Mouse (Mus musculus) splenic B cell, adult 2 months (primary cell): ENCODE data around the gene Apln.

Source experiments
- DNase-seq: peaks from one replicate; pipeline ENCODE4 v3.0.0-alpha.2; 2011; ENCODE audit warnings: low read depth, low spot score
- H3K27me3 ChIP-seq: 2 replicates; pipeline ENCODE4 v1.6.1; 2012; ENCODE audit warnings: mild to moderate bottlenecking, low read length, moderate library complexity, mixed read lengths; ENCODE audit not compliant: control insufficient read depth, poor library complexity, insufficient read depth, severe bottlenecking
- H3K36me3 ChIP-seq: 2 replicates; pipeline ENCODE4 v1.6.1; 2012; ENCODE audit warnings: mild to moderate bottlenecking, low read length, moderate library complexity, mixed read lengths; ENCODE audit not compliant: control insufficient read depth, poor library complexity, insufficient read depth, severe bottlenecking

Gene Apln

GRCm38 (mm10) chrX:48040379-48040778 is 5.7 kb upstream of the Apln start:
- Histone ChIP-seq H3K36me3 (no peaks in the 10 kb centered on the region), H3K27me3 (no peaks in the 10 kb centered on the region)
- DNase-seq, result no peak

- Histone ChIP-seq H3K27me3 (no peaks in the 10 kb centered on the region), H3K36me3 (no peaks in the 10 kb centered on the region)
- no peak for DNase-seq
Observed at GRCm38 (mm10) chrX:48033766-48034143, 898 bp downstream of the Apln start.

DNA sequence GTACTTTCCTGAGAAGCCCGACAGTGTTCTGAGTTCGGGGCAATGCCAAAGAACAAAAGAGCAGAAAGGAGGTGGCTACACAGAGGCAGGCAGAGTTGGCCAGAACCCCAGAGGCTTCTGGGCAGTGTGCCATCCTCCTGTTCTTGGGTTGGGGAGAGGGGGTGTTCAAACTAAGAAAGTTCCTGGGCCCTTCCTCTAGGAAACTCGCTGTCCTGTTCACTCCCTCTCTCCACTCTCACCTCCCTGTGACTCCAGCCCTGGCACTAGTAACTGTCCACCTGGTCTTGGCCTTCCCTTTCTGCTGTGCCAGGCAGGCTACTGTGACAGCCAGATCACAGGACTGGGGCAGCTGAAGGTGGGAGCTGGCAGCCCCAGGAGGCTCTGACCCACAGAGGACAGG is 1.6 kb downstream of the Apln start:
- Histone ChIP-seq H3K27me3 (no peaks in the 10 kb centered on the region), H3K36me3 (no peaks in the 10 kb centered on the region)
- no peak for DNase-seq

- H3K27me3 ChIP-seq, result no peaks in the 10 kb centered on the region; the same call in 1 of the 2 replicates
- H3K36me3 ChIP-seq, result no peaks in the 10 kb centered on the region
- no peak for DNase-seq
Observed at GRCm38 (mm10) chrX:48031866-48032265, 2.8 kb downstream of the Apln start.

GRCm38 (mm10) chrX:48030593-48030992 is 4.1 kb downstream of the Apln start:
- no peak for DNase-seq
- H3K36me3 ChIP-seq, result no peaks in the 10 kb centered on the region
- no peaks in the 10 kb centered on the region; the same call in 1 of the 2 replicates for H3K27me3 ChIP-seq

- H3K27me3 ChIP-seq, result no peaks in the 10 kb centered on the region; the same call in 1 of the 2 replicates
- DNase-seq, result no peak
Observed at GRCm38 (mm10) chrX:48022811-48023210, 11.8 kb downstream of the Apln start.

GRCm38 (mm10) chrX:48019940-48020339 is 14.7 kb downstream of the Apln start:
- Histone ChIP-seq H3K27me3 (no peaks in the 10 kb centered on the region), H3K36me3 (no peaks in the 10 kb centered on the region)
- peak; percentile 76 for DNase-seq

More at GRCm38 (mm10) chrX:48022811-48023210, 11.8 kb downstream of the Apln start:
- H3K36me3 ChIP-seq, result no peaks in the 10 kb centered on the region

- DNase-seq, result no peak
- Histone ChIP-seq H3K27me3 (no peaks in the 10 kb centered on the region), H3K36me3 (no peaks in the 10 kb centered on the region)
Observed at GRCm38 (mm10) chrX:48019359-48019758, 15.3 kb downstream of the Apln start.

GRCm38 (mm10) chrX:48016906-48017601 is 17.6 kb downstream of the Apln start:
- Histone ChIP-seq H3K36me3 (no peaks in the 10 kb centered on the region), H3K27me3 (no peaks in the 10 kb centered on the region)
- DNase-seq, result no peak

DNA sequence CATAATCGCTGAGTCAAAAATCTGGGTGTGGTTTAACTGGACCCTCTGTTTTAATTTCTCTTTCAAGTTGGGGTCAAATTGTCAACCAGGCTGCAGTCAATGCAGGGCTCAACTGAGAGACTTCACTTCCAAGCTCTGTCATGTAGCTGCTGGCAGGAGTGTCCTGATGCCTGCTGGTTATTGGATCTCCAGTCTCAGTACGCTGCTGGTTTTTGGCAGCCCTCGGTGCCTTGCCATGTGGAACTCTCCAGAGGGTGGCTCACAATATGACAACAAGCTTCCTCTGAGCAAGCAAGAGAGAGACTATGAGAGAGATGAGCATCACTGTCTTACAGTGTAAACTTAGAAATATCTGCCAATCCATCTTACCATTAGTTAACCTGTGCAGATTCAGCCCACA is 23.0 kb downstream of the Apln start:
- H3K27me3 ChIP-seq, result no peaks in the 10 kb centered on the region
- H3K36me3 ChIP-seq, result no peaks in the 10 kb centered on the region
- no peak for DNase-seq

DNA sequence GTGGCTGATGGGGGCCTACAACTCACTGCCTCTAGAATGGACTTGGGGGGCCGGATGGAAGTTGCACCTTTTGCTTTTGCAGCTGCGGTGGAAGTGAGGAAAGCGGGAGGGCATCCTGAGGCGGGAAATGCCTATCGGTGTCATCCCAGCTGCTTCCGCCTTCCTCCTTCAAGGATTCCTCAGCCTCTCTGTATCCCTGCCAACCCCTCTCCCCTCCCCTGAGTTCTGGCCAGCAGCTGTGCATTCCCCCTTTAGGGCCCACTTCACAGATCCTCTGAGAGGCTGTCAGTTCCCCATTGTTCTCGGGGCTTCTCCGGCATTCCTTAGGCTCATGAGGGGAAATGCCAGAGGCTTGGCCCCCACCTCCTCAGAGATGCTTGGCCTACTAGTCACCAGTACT is 28.6 kb downstream of the Apln start:
- Histone ChIP-seq H3K36me3 (no peaks in the 10 kb centered on the region), H3K27me3 (no peaks in the 10 kb centered on the region)
- DNase-seq, result no peak

DNA sequence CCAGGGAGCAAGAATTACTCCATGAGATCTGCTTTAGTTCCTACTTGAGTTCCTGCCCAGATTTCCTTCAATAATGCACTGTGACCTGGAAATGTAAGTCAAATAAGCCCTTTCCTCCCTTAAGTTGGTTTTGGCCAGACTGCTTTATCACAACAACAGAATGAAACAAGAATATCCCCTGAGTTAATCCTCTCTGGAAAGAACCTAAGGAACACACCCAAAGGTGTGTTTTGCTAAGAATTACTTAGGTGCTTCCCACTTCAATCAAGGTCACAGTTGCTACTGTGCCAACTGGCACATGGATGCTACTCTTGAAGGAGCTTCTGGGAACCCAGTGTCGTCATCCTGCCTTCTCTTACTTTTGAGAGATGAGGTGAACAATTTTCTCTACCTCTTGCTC is 29.9 kb downstream of the Apln start:
- H3K27me3 ChIP-seq, result no peaks in the 10 kb centered on the region
- no peak for DNase-seq
- no peaks in the 10 kb centered on the region for H3K36me3 ChIP-seq

GRCm38 (mm10) chrX:48001151-48001550 is 33.5 kb downstream of the Apln start:
- H3K36me3 ChIP-seq, result no peaks in the 10 kb centered on the region
- DNase-seq, result no peak
- H3K27me3 ChIP-seq, result no peaks in the 10 kb centered on the region

DNA sequence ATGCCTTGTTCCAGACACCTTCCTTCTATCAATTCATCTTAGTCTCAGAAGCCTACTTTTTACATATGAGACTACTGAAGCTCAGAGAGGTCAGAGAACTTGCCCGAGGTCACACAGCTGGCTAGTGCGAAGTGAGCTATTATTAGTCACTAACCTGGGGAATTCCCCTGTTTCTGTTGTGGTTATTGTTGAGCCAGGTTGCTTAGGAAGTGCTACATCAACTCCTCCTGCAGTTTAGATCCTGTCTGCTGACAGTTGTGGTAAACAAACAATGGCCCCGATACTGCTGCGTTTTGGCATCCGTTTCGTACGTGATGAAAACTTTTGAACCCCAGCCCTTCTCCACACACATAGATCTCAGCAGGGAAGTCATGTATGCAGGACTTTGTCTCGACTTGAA is 36.2 kb downstream of the Apln start:
- Histone ChIP-seq H3K27me3 (no peaks in the 10 kb centered on the region), H3K36me3 (no peaks in the 10 kb centered on the region)
- DNase-seq, result peak; percentile 28

GRCm38 (mm10) chrX:47992606-47993005 is 42.0 kb downstream of the Apln start:
- peak; percentile 81 for DNase-seq
- Histone ChIP-seq H3K27me3 (no peaks in the 10 kb centered on the region), H3K36me3 (no peaks in the 10 kb centered on the region)

DNA sequence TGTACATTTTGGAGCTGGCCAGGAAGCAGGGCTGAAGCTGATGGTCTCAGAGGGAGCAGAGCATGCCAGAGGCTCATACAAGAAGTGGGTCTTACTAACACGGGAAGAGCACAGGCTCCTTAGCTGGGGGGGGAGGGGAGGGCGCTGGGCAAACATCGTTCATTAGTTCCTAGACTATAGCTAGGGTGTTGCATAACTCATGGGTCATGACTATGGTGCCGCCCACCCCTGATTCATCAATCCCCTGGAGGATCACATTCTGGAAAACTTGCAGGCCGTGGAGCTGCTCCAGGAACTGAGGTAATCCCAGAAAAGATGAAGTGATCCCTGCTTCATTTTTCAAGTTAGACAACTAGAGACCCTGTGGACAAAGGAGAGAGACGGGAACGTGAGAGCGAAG is 46.6 kb downstream of the Apln start:
- Histone ChIP-seq H3K36me3 (no peaks in the 10 kb centered on the region), H3K27me3 (no peaks in the 10 kb centered on the region)
- DNase-seq, result no peak
